Mouse (Mus musculus): ENCODE results near the gene Pdss2.

The Pdss2 gene

GRCm38 (mm10) chr10:43220910-43221625 lies at the start of gene Pdss2:
TSS of gene Pdss2 (plus strand) at chr10:43221486.
- peak; percentile 99 for DNase-seq (ENCODE audit: low spot score)

GRCm38 (mm10) chr10:43172066-43172465 lies 49.2 kb upstream of the Pdss2 start:
- DNase-seq (ENCODE audit: low spot score) = peak; percentile 25

- no peak for DNase-seq (ENCODE audit: low spot score)
Measured at GRCm38 (mm10) chr10:43172554-43172953, 48.7 kb upstream of the Pdss2 start.

GRCm38 (mm10) chr10:43173141-43173827 lies 48.0 kb upstream of the Pdss2 start:
- DNase-seq (ENCODE audit: low spot score) = peak; percentile 75

DNA sequence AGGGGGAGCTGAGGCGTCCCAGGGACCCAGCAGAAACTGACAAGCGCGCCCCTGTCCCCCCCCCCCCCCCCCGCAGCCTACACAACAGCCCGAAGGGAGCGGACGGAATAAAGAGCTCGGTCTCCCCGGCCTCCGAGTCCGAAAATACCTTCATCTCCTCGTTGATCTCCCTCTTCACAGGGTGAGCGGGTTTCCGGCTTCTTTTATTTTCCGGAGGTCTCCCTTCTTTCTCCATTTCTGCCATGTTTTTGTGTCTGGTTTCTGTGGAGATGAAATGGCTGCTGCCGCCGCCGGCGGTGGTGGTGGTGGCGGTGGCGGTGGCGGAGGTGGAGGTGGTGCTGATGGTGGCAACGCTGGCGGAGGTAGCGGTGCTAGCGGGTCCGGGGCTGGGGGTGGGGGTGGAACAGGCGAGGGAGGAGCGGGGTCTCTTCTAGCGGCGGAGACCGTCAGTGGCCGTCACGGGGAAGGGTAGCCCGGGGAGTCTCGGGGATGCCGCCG lies 47.4 kb upstream of the Pdss2 start:
- no peak for DNase-seq (ENCODE audit: low spot score)

DNA sequence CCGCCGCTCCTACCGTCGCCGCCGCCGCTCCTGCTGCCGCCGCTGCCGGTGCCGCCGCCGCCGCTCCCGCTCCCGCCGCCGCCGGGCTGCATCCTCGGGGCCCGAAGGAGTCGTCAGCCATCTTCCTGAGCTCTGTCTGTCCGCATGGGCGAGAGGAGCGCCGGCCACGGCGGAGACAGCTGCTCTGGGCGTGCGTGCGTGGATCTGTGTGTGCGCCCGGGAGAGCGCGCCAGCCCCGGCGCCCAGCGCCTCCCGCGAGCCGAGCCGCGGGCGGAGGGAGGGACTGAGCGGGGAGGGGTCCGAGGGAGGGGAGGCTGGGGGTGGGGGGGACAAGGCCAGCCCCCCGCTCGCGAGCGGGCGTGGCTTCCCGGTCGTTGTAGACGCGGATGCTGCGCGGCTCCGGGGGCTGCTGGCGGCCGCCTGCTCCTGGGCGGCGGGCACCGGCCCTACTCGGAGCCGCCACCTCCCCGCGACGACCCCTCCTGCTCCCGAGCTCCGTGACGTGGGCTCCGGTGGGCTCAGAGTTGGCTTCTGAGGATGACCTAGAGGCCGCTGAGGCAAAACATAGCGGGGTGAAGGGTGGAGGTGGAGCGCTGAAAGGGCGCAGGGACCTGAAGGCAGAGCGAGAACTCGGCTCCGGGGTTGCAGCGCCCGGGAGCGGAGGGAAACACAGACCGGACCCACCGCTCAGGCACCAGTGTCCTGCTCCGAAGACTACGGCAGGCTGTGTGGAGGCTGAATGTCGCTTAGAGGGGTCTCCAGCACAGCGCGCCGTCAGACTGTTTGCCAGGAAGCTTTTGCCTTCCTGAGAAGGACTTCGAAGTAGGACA lies 46.7 kb upstream of the Pdss2 start, which contains the start of the genes Sobp and 9030612E09Rik:
TSS of gene Sobp (minus strand) at position 205 of the 830 bp plus-strand sequence.
TSS of gene 9030612E09Rik (plus strand) at position 379 of the 830 bp plus-strand sequence.
- DNase-seq (ENCODE audit: low spot score) = peak; percentile 70

DNA sequence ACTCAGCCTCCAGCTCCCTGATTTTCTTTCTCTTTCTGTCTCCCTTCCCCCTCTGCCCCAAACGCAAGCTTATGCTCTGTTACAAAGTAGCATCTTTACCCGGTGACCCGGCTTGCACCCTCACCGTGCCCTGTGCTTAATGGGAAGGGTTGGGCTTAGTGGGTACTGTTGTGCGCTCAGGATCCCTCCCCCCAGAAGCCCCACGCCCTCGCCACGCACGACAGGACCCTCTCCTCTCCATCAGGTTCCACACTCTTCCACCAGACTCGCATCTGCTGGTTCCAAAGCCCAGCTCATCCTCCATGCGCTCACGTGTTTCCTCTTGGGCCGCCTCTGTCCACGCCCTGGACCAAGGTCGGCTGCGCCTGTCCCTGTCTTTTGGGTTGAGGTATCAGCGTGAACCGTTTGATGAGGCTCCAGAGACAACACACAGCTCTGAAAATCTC lies 46.1 kb upstream of the Pdss2 start:
- peak; percentile 41 for DNase-seq (ENCODE audit: low spot score)

- no peak for DNase-seq (ENCODE audit: low spot score)
Measured at GRCm38 (mm10) chr10:43180313-43180912, 40.9 kb upstream of the Pdss2 start.

DNA sequence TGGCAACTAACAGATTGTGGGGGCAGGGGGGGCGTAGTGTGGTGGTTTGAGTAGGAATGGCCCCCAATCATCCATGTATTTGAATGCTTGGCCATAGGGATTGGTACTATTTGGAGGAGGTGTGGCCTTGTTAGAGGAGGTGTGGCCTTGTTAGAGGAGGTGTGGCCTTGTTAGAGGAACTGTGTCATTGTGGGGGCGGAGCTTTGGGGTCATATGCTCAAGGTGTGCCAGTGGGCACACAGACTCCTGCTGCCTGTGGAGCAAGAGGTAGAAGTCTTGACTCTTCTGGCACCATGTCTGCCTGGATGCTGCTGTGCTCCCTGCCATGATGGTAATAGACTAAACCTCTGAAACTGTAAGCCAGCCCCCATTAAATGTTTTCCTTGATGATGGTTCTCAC lies 21.1 kb upstream of the Pdss2 start:
- DNase-seq (ENCODE audit: low spot score) = no peak

GRCm38 (mm10) chr10:43203865-43204264 lies 17.4 kb upstream of the Pdss2 start:
- DNase-seq (ENCODE audit: low spot score) = no peak

DNA sequence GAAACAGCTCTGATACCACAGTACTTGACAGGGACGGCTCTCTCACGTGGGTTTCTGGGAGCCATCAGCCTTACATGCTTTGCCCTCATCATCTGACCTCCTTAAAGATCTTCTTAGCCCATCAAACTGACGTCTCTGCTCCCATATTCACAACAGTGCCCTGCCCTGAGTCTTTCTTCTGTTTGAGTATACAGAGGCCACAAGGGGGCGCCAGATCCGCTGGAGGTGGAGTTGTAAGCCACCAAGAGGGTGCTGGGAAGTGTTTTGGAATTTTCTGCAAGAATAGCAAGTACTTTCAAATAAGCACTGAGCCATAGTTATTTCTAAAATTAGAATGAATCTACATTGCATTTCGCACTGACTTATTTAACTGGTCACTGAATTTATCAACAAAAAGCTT lies 9.4 kb upstream of the Pdss2 start:
- DNase-seq (ENCODE audit: low spot score) = peak; percentile 64

- DNase-seq (ENCODE audit: low spot score) = no peak
Measured at GRCm38 (mm10) chr10:43217361-43217900, 3.9 kb upstream of the Pdss2 start.

DNA sequence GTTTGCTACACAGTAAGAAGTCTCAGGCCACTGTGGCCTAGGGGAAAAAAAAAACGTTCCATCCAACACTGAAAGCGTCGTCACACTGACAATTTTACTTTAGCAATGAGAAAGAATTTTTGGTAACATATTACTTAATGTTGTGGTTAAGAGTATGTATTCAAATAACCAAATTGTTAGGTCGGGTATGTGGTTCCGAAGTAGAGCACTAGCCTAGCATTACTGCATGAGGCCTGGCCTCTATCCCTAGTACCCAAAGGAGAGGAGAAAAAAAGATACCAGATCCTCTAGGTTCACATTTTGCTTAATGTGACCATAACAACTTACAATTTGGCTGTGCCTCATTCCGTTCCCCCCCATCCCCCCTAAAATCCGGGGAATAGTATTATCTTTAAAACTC lies 807 bp upstream of the Pdss2 start:
- no peak for DNase-seq (ENCODE audit: low spot score)

- DNase-seq (ENCODE audit: low spot score) = peak; percentile 30
Measured at GRCm38 (mm10) chr10:43221659-43222058, 373 bp downstream of the Pdss2 start.

DNA sequence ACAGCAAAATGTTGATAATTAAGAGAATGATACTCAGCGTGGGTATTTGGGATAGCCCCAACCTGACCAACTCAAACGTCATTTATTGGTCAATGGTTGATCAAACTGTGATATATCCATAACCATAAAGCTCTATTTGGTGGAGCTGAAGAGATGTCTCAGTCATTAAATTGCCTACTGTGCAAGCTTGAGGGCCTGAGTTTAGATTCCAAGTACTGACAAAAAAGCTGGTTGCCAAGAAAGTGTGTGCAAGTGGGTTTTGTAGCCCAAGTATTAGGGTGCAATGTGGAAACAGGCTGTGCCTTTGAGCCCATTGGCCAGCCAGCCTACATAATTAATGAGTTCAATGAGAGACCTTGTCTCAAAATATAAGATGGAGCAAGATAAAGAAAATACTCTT lies 2.1 kb downstream of the Pdss2 start:
- no peak for DNase-seq (ENCODE audit: low spot score)

DNA sequence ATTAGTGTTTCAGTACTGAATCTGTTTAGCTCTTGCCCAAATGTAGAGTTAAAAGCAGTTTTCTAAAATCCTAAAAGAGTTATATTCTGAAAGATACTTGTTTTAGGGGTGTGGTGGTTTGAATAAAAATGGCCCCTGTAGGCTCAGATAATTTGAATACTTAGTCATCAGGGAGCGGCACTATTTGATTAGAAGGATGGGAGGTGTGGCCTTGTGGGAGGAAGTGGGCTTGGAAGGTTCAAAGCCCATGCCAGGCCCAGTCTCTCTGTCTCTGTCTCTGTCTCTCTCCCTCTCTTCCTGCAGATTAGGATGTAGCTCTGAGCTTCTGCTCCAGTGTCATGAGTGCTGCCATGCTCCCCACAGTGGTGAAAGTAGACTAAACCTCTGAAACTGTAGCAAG lies 5.1 kb downstream of the Pdss2 start:
- DNase-seq (ENCODE audit: low spot score) = no peak

- no peak for DNase-seq (ENCODE audit: low spot score)
Measured at GRCm38 (mm10) chr10:43229236-43229635, 8.0 kb downstream of the Pdss2 start.

GRCm38 (mm10) chr10:43234522-43234921 lies 13.2 kb downstream of the Pdss2 start:
- DNase-seq (ENCODE audit: low spot score) = no peak

- DNase-seq (ENCODE audit: low spot score) = no peak
Measured at GRCm38 (mm10) chr10:43235011-43235410, 13.7 kb downstream of the Pdss2 start.

DNA sequence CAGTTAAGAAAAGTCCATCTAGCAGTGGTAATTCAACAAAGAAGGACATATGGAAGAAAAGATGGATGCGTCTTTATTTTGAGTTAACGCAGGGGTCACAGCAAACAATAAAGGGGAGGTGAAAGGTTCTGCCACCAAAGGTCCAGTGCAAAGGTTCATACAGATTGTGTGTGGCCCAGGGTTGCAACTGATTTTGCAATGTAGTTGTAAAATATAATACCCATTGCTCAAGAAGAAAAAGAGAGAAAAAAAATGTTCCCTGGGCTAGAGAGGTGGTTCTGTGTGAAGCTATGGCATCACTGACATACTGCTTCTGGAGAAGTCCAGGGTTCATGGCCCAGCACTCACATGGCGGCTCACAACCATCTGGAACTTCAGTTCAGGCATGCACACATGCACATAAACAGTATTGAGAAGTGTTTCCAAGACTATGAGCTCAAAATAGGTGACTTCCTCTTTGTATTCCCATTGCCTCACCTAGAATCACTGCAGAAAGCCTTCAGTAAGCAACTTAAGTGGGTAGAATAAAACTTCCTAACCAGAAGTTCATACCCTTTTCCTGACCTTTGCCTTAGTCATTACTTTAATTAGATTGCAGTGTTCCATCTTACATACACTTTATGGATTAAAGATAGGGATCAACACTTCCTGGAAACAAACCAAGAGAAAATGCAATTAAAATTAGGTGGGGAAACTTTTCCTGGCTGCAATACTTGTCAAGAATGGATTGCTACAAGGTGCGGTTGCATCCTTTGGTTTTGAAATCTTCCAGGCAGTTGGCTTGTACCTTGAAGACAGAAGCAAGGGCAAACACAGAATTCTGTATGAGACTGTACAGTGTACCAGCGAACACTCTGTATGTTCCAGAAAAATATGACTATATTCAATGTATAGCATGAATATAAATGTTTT lies 14.7 kb downstream of the Pdss2 start:
- no peak for DNase-seq (ENCODE audit: low spot score)
